Mouse (Mus musculus) gastrocnemius, postnatal 25 days (tissue): ENCODE results near the gene Dck. TPM values are rescaled to one million over a fixed set of nuclear protein-coding genes. Genes with fewer than 3 reads are reported as not detected.
"Not testable (repeated sequence)": the region's sequence is repeated elsewhere in the genome, so short reads cannot be mapped to it uniquely, and the experiment has no call there.

Source experiments
- DNase-seq: peaks from one replicate; pipeline ENCODE4 v3.0.0; 2022
- long read RNA-seq, 2 experiments: library from polyadenylated mRNA; stranded (forward); transcript quantifications; one replicate each; pipeline ENCODE4 v2.0.0; 2021
- total RNA-seq, 2 experiments: library from RNA; stranded (reverse); gene quantifications; 1 replicate in 1 of 2; 2 replicates in 1 of 2; pipeline ENCODE4 v1.2.3; 2021

Gene Dck
- 1 to 10 TPM; 1.4 to 2.1 TPM for total RNA-seq
- long read RNA-seq, experiment 1, partial matches to known transcripts: 0 of 1 reads
- long read RNA-seq, experiment 1, other reads (novel, unspliced or antisense): 0 of 1 reads
- long read RNA-seq, experiment 2, partial matches to known transcripts: 0 of 2 reads
- long read RNA-seq, experiment 2, other reads (novel, unspliced or antisense): 0 of 2 reads

GRCm38 (mm10) chr5:88764987-88765481 is at the start of gene Dck:
TSS of gene Dck (plus strand) at chr5:88764996.
- DNase-seq: peak; percentile 99

DNA sequence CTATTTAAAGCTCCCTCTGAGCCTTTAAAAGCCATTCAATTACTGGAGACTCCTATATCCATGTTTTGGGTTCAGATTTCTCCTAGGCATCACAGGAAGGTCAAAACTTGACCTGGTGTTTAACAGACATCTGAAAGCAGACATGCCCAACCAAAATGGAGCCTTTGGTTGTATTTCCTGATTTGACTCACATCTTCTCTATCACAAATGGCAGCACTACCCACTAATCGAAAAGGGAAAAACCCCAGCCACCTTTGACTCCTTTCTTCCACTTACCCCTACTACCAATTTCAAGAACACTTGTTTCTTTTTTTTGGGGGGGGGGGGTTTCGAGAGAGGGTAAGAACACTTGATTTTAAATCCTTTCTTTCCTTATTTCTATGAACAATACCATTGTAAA is 47.8 kb upstream of the Dck start:
- DNase-seq: no peak

DNA sequence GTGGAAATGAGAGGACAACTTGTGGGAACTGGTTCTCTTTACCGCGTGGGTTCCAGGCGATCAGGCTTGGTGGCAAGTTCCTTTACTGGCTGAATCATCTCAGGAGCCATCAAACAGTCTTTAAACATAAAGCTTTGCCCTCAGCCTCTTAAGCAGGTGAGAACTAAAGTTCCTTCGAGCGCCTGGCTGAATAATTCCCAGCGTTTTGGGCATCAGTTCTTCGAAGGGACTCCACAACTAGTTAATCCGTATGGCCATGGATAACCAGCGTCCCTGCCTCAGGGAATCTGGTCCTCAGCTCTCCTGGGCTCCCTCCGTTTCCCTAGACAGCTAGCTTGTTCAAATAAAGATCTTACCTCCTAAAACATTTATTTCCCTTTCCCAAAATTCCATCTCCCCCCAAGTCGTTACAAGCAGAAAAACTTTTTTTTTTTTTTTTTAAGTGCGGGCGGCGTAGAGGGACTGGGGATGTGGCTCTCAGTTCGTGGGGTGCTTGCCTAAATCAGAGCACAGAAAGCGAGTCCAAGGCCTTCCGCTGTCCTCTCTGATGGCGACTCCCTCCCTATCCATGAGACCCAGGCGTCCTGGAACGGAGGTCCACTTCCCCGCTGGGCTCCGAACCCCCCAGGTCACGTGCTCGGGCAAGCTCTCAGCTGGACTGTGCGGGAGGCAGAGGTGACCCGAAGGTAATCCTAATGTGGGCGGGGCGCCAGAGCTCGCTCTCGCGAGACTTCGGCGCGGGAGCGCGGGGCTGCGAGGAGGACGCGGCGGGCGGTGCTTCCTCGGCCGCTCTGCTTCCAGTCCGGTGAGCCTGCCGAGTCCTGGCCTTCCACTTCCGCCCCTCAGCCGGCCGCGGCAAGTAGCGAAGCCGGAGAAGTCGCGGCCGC is 44.4 kb upstream of the Dck start, which contains the start of gene Mob1b:
Gene Mob1b, plus strand, starts transcription at position 740 of the 887 bp plus-strand sequence.
- DNase-seq: peak; percentile 97

DNA sequence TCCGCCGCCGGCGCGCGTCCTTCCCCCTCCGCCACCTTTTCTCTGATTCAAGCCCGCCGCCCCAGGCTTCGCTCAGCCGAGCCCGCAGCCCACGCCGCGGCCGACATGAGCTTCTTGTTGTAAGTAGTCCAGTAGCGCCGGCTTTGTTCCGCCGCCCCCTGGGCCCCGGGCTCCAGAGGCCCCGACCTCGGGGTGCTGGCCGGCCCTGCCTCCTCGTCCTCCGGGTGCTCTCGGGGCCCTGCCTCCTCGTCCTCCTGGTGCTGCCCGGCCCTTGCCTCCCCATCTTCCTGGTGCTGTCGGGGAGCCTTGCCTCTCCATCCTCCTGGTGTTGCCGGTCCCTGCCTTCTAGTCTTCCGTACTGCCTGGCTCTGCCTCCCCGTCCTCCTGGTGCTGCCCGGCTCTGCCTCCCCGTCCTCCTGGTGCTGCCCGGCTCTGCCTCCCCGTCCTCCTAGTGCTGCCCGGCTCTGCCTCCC is 43.8 kb upstream of the Dck start:
- no peak for DNase-seq

- DNase-seq: peak; percentile 12
These were observed 43.1 kb upstream of the Dck start for GRCm38 (mm10) chr5:88721565-88722212.

DNA sequence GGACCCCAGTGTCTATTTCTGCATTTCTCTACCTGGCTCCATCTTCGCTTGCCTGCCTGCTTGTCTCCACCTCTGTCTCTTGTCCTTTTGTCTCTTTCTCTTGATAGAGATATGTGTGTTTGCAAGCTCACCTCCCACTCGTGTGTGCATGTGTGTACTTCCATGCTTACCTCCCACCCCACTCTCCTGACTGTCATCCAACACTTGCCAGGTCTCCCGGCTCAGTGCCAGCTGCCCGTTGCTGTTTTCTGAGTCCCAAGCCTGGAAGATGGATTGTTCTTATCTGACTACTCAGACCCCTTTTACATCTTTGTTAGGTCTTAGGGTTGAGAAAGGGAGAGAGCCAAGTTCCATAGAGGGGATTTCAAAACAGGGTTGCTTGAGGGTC is 42.6 kb upstream of the Dck start:
- no peak for DNase-seq

GRCm38 (mm10) chr5:88724030-88724429 is 40.8 kb upstream of the Dck start:
- no peak for DNase-seq

- no peak for DNase-seq
These were observed 37.1 kb upstream of the Dck start for GRCm38 (mm10) chr5:88727593-88728144.

DNA sequence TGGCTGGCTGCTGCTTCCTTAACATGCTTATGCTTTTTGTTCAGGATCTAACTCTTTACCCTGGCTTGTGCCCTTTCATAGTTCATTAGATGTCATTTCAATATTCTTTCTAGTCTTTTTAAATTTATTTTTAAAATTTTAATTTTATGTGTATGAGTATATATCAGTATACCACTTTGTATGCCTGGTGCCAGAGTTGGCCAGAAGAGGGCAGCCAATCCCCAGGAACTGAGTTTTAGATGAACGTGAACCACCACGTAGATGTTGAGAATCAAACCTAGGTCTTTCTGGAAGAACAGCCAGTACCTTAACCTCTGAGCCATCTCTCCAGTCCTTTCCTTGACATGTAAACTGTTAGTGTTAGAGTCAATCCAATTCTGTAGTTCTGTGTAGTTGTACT is 30.0 kb upstream of the Dck start:
- no peak for DNase-seq

DNA sequence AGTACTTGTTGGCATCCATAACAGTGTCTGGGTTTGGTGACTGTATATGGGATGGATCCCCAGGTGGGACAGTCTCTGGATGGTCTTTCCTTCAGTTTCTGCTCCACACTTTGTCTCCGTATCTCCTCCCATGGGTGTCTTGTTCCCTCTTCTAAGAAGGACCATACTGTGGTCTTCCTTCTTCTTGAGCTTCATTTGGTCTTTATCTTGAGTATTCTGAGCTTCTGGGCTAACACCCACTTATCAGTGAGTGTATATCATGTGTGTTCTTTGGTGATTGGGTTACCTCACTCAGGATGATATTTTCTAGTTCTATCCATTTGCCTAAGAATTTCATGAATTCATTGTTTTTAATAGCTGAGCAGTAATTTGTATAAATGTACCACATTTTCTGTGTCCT is 23.7 kb upstream of the Dck start:
- not testable (repeated sequence) for DNase-seq

- no peak for DNase-seq
These were observed 17.0 kb upstream of the Dck start for GRCm38 (mm10) chr5:88747774-88748173.

DNA sequence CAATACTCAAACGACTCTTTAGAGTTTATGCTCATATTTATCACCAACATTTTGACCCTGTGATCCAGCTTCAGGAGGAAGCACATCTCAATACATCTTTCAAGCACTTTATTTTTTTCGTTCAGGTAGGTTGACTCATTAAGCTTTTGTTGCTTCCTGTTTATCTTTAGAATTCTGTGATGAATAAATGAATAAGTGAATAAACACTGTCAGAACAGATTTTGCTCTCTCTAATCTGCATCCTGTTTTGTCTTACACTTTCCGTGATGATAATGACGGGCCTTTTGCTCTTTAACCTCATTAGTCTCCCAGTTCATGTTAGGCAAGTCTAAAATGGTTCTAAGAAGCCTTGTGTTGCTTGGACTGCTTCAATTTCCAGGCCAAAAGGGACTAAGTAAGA is 11.6 kb upstream of the Dck start:
- DNase-seq: no peak

DNA sequence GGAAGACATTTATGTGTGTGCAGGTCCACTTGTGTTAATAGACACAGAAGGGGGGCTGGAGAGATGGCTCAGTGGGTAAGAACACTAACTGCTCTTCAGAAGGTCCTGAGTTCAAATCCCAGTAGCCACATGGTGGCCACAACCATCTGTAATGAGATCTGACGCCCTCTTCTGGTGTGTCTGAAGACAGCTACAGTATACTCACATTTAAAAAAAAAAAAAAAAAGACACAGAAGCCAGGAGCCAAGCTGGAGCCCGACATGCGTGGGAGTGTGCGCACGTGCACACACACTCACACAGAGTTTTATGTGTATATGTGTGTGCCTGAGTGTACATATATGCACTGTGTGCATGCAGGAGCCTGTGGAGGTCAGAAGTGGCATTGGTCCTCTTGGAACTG is 2.2 kb upstream of the Dck start:
- no peak for DNase-seq

GRCm38 (mm10) chr5:88764430-88764986 is 288 bp upstream of the Dck start:
- no peak for DNase-seq

- DNase-seq: no peak
These were observed 791 bp downstream of the Dck start for GRCm38 (mm10) chr5:88765587-88765986.

GRCm38 (mm10) chr5:88766121-88766520 is 1.3 kb downstream of the Dck start:
- DNase-seq: no peak

- DNase-seq: no peak
These were observed 2.1 kb downstream of the Dck start for GRCm38 (mm10) chr5:88766863-88767262.

DNA sequence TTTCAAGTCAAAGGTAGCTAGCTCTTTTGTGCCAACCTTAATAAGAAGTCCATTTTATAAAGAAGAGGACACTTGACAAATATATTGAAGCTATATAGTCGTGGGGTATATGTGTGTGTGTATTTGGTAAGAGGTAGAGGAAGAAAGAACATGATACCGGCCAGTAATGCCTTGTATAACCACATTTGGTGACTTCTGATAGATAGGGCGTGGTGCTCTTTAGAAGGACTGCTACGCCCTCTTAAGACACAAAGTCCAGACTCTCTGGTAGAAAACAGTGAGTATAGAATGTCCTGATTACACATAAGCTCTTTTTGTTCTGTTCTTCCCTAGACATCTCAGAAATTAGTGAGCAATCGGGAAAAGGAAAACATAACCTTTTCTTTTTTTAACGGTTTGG is 3.4 kb downstream of the Dck start:
- DNase-seq: no peak

DNA sequence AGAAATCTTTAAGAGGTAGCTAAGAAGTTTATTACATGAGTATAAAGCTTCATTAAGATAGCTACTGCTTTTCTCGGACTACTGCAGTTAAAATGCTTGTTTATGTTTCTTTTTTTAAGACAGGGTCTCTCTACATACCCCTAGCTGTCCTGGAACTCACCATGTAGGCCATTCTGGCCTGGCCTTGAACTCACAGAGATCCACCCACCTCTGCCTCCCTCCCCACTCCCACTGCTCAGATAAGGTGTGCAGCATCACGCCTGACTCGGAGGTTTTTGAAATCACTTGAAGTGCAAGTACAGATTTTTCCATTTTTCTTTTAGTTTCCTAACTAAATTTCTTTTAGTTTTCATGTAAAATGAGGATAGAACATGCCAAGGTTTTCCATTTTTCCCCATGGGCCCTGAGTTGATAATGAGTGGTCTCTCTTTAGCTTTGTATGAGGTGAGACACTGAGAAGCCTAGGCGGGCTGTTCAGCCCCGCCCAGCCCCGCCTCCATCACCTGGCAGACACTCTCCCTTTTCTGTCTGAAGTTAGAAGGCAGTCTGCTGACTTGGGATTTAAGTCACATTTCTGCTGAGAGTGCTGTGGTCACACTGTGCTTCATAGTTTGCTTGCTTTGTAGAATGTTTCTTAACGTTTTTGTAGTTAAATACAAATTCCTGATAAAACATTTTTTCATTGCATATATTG is 17.4 kb downstream of the Dck start:
- DNase-seq: no peak

GRCm38 (mm10) chr5:88785059-88785458 is 20.3 kb downstream of the Dck start:
- no peak for DNase-seq

DNA sequence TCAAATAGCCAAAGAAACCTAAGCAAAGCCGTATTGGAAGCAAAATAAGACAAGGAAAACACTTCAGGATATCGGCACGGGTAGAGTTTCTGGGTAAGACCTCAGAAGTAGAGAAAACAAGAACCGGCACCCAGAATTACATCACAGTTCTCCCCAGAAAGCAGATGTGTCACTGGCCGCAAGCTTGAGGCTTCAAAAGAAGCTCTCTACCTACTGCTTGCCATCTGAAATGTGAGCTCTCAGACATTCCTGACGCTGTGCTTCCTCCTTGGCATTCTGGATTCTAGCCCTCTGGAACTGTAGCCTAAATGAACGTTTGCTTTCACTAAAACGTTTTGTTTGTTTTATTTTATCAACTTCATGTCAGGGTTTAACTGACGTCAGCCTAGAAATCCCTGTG is 25.9 kb downstream of the Dck start:
- DNase-seq: no peak
